ENCODE assay signal across 17 mouse cellular contexts in the genomic region with DNA sequence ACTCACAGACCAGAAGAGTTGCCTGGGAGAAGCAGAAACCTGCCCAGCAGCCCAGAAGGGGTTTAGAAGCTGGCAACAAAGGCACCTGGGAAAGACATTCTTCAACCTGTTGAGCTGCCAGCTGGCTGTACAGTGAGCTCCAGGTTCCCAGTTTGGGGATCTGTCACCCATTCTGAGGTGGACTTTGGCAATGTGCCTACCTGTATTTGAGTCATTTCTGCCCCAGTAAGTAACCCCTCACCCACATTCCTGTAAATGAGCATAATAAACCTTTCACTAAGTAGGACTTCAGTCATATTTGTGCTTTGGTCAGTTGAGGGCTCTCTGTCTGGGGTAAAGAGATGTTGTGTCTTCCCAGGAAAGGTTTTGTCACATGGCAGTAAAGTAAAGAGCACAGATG. TPM values are rescaled to one million over a fixed set of nuclear protein-coding genes. Genes with fewer than 3 reads are reported as not detected.
DNase-seq lines count a peak whose midpoint lies in the region; TF ChIP-seq lines count a peak whose summit lies in the region.
"Had no signal": no experiment of that assay in that cellular context is flagged by ENCODE, and none has a peak within 500 bp of the region (broad histone marks: within the 10 kb centered on the region; RNA-seq: fewer than 3 reads in every experiment).

No protein-coding gene starts in this region.

- no peak for TF ChIP-seq POLR2A in kidney, adult 2 months (IDR thresholded peaks at IDR 0.05; ENCODE audit: low read depth, low read length)

- no peak for TF ChIP-seq CTCF in kidney, adult 2 months (conservative IDR thresholded peaks at IDR 0.05; ENCODE audit: insufficient read depth, insufficient read length, low read depth, low read length)

- peak; percentile 42 for DNase-seq in cerebellum, adult 9-10 months
- DNase-seq in cerebellum, adult 11 months, result no peak
- peak; percentile 57 for DNase-seq in kidney, adult 2 months
- no peak for DNase-seq in kidney, postnatal 4 days
- peak; percentile 27 for DNase-seq in 3T3-L1 (ENCODE audit: low read depth, low spot score)
- peak; percentile 38 for DNase-seq in kidney, postnatal 14 days
- no peak for DNase-seq in right cerebral cortex, adult 18-20 months
- DNase-seq: adrenal gland, adult 8-10 months; cerebellum, postnatal 25 days; gastrocnemius, postnatal 10 days; heart, adult 18-20 months; heart, postnatal 10 days; heart, postnatal 4 days had no signal

- H3K27ac ChIP-seq in kidney, adult 2 months (ENCODE audit: insufficient read depth, low read depth, low read length), result no peak overlapping the region
- H3K27ac ChIP-seq: embryonic facial prominence, embryonic 13.5 days; forebrain, embryonic 12.5 days; heart, embryonic 10.5 days; hindbrain, embryonic 12.5 days had no signal

- H3K4me3 ChIP-seq in kidney, adult 2 months (ENCODE audit: insufficient read depth, low read depth, low read length), result no peak overlapping the region
- H3K4me3 ChIP-seq: embryonic facial prominence, embryonic 13.5 days; forebrain, embryonic 12.5 days; heart, embryonic 10.5 days; hindbrain, embryonic 12.5 days had no signal

- H3K4me1 ChIP-seq in kidney, adult 2 months (ENCODE audit: control insufficient read depth, insufficient read depth, low read length), result 0 out of 2 replicates have a peak, but pooled peaks cover 7% of the 10 kb centered on the region

- H3K27me3 ChIP-seq in kidney, adult 2 months (replicated peaks; ENCODE audit: control insufficient read depth, insufficient read depth, low read length), result no peaks in the 10 kb centered on the region
- H3K27me3 ChIP-seq: embryonic facial prominence, embryonic 13.5 days; forebrain, embryonic 12.5 days; hindbrain, embryonic 12.5 days had no signal

- H3K36me3 ChIP-seq in kidney, adult 2 months (ENCODE audit: control insufficient read depth, insufficient read depth, low read length), result no peaks in the 10 kb centered on the region
- H3K36me3 ChIP-seq: embryonic facial prominence, embryonic 13.5 days; forebrain, embryonic 12.5 days; heart, embryonic 10.5 days; hindbrain, embryonic 12.5 days had no signal

RNA-seq across cellular contexts. Expression of gene Ldlrad3, which starts 4.8 kb away (rescaled TPM):
- polyA plus RNA-seq in kidney, adult 2 months (2012; rRNA removed), result 16.2 and 18.5 TPM in 2 replicates

Comparison
In these comparisons a context has a peak if more than half of its experiments do, and no peak if none do; other contexts are left out.
1. DNase-seq: peak in cerebellum, adult 9-10 months (single experiment), kidney, adult 2 months (single experiment), 3T3-L1 (single experiment) and kidney, postnatal 14 days (single experiment); none in cerebellum, adult 11 months (single experiment), kidney, postnatal 4 days (0 of 2) and right cerebral cortex, adult 18-20 months (single experiment).